Mouse (Mus musculus) left cerebral cortex, postnatal 14 days (tissue): ENCODE results near the gene Ly6g6d. TPM values are rescaled to one million over a fixed set of nuclear protein-coding genes. Genes with fewer than 3 reads are reported as not detected.
"Not testable (repeated sequence)": the region's sequence is repeated elsewhere in the genome, so short reads cannot be mapped to it uniquely, and the experiment has no call there.

Source experiments
- DNase-seq, 2 experiments: peaks; one replicate each; pipeline ENCODE4 v3.0.0; 2021 to 2022; ENCODE audit warnings: low spot score in 2 of 2, mixed read lengths in 1 of 2
- intact Hi-C: fragments of 180-260 bp; cut with DNase I; formaldehyde crosslinking; loops from one replicate; pipeline ENCODE4 v1.15.1; 2025
- total RNA-seq, 2 experiments: library from RNA; stranded (reverse); gene quantifications; 2 replicates each; pipeline ENCODE4 v1.2.3; 2021

The Ly6g6d gene
- total RNA-seq, 2 experiments from 2014 or later, result 1.2 TPM; not detected in 1

DNA sequence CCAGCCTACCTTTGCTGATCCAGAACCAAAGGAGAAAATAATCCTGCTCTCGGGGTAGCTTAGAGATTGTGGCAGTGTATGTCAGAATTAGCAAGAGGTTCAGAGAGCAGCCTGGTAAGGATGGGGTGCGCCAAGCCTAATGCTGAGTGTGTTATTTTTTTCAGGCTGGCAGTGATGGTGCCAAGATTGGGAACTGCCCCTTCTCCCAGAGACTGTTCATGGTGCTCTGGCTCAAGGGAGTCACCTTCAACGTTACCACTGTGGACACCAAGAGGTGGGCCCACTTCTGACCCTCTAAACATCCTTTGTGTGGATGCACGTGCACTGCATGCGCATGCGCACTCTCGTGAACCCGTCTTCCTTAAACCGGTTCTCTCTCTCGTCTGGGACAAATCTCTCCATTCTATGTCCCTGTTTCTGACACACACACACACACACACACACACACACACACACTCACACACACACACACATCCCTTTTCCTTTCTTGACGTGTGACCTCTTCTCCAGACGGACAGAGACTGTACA is 25.5 kb downstream of the Ly6g6d start:
- intact Hi-C loops, result no loop called here
- DNase-seq, result no peak

DNA sequence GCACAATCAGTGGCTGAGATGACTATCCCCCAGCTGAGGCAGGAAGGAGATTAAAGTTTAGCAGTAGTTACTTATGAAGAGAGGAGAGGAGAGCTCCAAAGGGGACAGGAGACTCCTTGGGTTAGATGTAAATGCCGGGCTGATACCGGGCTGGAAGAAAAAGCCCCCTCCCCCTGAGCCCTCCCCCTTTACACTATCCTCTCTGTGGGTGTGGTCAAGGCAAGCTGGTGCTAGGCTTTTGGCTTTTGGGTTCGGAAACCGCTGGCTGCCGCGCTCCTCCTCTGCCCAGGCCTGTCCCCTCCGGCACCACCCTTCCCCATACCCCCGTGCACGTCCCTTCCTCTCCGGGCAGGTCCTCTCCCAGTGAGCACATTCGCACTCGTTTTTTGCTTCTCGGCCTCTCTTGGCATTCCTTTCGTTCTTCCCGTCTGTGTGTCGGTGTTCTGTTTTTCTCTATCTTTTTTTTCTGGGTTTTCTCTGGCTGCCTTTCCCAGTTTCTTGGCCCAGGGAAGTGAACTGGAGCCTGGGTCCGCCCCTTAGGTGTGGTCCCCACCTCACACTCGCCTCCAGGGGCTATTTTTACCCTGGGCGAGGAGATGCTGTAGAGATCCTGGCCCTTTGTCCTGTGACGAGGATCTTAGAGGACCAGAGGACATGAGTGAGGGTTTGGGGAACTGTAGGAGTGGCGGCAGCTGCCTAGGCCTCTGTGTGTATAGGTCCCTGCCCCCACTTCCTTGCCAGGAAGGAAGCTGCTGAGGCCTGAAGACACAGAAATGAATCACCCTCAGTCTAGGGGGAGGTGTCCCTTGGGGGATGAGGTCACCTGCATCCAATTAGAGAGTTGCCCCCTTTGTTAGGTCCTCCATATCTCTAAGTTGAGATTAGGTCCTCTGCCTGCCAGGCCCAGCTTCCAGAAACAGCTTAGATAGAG is 26.4 kb downstream of the Ly6g6d start:
- peak in 1 of 2 experiments; percentile 51 for DNase-seq
- intact Hi-C loops, result no loop called here

DNA sequence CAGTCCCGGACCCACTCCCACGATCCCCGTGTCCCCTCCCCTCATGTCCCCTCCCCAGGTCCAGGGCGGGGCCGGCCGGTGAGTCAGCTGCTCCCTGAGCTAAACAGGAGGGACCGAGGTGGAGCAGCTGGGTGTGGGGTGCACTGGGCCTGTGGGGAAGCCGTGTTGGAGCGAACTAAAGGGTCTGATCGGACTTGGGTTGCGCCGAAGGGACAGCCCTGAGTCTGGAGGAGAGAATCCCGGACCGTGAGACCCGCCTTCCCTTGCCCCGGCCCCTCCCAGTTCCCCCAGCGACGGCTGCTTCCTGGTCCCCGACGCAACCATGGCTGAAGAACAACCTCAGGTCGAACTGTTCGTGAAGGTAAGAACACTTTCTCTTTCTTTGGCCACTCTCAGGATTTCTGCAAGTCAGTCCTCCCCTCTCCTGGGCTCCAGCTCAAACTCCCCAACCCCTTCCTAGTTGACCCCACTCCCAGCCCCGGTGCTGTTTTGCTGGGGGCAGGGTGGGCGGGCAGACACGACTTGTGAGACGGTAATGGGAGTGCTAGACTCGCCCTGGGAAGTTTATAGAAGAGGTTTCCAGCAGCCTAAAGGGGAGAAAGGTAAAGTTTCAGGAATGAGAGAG is 27.6 kb downstream of the Ly6g6d start:
- intact Hi-C loops, result no loop called here
- no peak for DNase-seq

DNA sequence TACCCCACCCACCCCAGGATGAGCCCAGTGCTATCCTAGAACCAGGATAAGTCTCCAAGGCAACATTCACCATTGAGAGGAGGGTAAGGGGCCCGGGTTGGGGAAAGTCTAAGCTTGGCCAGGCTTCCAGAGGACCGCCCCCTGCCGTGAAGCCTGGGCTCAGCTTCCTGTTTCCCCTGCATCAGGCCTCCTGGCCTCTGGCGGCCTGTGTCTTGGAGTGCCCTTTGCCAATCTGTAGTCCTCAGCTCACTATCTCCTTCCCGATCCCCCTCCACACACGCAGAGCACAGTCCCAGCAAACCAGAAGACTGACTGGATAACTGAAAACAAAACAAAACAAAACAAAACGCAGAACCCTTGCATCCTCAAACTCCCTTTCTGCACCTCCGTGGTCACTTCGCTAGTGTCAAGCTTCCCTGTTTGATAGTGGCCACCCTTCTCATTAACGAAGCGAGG is 28.3 kb downstream of the Ly6g6d start, which contains the start of gene Clic1:
Gene Clic1 (plus strand): TSS at position 406 of the 456 bp plus-strand sequence.
- DNase-seq, result no peak
- intact Hi-C loops, result no loop called here

DNA sequence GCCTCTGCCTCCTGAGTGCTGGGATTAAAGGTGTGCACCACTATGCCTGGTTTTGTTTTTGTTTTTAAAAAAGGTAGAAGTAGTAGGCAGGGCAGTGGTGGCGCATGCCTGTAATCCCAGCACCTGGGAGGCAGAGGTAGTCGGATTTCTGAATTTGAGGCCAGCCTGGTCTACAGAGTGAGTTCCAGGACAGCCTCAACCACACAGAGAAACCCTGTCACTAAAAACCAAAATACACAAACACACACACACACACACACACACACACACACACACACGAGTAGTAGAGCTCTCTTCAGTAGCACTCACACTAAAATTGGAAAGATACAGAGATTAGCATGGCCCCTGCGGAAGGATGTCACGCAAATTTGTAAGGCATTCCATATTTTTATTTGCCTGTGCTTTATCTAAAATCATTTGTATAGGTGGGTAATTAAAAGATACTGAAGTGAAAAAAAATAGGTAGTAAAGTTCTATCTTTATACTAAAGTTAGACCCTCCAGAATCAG is 28.9 kb downstream of the Ly6g6d start:
- no peak for DNase-seq
- intact Hi-C loops, result no loop called here

DNA sequence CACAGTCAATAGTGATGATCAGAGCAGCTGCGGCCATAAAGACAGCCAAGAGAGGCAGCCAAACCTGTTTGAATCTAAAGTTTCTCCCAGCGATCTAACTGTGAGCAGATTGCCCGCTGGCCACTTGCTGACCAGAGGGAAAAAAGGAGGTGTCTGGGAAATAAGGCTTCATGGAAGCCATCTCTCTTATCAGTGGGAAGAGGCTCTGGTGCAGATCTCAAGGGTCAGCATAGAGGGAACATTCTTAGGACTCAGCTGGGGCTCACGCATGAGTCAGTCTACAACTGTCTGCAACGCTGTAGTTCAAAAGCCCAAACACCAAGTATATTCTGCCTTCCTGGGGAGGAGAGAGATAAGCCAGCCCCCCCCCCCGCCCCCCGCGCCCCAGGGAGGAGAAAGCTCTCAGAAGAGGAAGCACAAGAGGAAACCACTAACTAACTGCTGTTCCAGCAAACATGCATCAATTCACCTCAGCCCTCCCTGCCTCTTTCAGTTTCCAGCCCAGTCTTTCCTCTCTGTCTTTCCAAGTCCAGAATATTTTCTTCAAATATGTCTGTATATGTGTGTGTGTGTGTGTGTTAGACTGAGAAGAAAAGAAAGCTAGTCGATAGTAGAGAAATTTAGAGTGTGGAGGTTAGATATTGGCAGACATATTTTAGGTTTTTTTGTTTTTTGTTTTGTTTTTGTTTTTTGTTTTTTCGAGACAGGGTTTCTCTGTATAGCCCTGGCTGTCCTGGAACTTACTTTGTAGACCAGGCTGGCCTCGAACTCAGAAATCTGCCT is 29.5 kb downstream of the Ly6g6d start:
- intact Hi-C loops, result no loop called here
- DNase-seq, result no peak

DNA sequence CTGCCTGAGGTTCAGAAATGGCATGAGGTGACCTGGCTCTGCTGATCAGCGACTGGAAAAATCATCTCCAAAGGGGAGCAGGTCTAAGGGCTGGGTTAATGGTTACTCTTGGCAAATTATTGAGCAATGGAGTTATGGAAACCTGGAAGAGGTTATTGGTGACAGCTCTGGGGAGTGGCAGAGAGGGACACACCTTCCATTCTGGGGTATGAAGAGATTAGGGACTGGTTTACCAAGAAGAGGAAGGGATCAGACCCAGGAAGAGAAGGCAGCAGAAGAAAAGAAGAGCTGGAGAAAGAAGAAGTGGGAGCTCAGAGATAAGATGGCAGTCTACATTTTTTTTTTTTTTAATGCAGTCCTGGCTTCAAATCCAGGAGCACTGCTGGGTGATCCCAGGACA is 30.2 kb downstream of the Ly6g6d start:
- intact Hi-C loops, result no loop called here
- DNase-seq, result no peak

DNA sequence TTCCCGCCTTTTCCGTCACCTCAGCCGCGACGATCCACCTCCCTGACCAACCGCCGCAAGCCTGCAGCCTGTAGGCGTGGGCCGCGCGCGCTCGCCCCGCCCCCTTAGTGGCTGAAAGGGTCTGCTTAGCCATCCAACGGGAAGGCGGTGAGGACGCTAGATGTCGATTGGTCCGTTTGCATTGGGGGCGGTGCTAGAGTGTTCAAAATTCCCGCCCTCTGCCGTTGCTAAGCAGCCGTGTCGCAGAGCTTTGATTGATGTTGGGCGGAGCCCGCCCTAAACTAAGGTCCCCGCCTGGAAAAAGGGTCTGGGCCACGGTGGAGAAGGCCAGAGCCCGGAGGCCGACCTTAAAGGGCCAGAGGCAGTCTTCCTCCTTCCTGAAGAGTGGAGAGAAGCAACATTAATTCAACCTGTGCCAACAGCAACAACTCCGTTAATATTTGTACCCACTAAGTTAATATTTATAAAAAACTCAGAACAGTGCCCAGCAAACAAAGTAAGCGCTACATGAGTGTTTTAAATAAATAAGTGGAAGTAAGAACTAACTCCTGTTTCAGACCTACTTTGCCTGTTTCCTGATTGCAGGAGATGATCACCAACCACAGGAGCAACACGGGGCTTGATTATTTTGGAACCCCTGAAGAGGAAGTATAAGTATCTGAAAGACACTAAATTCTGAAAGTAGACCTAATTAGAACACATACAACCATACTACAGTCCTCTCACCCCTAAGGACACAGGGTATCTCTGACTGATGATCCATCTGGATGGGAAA is 31.0 kb downstream of the Ly6g6d start, which contains the start of gene Msh5:
Gene Msh5 (minus strand): TSS at position 65 of the 775 bp plus-strand sequence.
- intact Hi-C loops, result no loop called here
- peak; percentile 94 to 97 for DNase-seq

DNA sequence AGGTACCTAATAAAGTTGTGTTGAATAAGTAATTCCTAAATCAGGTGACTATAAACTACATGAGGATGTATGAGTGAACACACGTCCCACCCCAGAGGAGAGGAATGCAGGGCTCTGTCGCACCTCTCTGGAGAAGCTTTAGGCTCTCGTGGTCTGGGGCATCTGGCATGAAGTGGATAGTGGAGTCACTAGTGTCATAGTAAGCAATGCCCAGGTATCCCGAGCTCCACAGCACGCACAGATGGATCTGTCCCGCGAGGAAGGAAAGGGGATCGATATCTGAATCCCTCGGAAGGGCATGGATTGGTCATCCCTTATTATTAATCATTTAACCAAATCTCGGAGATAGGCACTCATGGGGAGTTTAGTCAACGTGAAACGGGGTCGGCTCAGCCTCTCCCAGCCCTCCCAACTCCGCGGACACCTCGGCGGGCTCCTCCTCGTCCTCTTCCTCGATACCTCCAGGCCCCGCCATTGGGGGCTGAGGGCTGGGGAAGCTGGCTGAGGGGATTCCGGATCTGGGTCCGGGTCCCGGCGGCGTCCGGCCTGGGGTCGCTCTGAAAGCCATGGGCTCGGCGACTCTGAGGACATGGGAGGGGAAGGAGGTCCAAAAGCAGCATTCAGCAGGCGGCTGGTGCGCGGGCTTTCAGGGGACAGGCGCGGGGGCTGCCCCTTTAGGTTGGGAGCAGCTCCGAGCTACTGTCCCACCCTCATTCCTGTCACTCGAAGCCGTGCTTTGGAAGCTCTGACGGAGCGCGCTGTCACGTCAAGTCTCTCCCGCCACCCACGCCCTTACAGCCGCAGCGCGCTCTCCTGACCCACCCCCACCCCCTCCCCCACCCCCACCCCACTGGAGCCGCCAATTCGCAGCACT is 31.8 kb downstream of the Ly6g6d start:
- intact Hi-C loops, result no loop called here
- DNase-seq, result no peak

DNA sequence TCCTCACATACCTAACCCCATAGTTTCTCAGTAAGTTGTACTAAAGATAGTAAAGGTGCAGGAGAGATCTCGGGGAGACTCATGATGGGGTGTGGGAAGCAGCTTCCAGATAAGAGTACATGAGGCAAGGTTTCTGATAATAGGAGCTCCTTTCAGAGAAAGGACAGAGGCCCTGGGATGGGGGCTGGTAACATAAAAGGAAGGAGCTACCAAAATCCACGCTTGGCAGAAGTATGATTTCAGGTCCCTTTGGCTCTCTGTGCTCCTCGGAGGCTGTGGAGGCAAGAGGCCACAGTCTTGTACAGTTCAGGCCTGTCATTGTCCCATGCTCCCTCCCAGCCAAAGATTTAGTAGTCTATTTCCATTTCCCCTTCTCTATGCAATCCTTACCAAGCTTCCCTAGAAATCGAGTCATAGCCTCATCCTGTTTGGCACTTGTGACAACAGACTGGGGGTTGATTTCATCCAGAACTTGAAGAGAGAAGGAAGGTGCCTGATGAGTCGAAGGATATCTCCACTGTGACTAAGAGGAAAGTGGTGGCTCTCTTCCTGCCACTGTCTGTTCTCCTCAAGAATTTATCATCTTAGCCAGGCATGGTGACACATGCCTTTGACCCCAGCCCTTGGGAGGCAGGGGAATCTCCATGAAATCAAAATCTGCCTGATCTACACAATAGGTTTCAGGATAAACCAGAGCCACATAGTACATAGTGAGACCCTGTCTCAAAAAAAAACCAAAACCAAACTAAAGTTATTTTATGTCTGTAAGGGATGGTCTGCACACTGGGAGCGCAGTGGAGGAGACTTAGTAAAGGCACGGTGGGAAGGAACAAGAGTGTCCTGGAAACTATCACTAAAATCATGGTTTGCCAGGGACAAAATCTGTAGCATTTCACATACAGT is 32.7 kb downstream of the Ly6g6d start:
- intact Hi-C loops, result no loop called here
- DNase-seq, result no peak

DNA sequence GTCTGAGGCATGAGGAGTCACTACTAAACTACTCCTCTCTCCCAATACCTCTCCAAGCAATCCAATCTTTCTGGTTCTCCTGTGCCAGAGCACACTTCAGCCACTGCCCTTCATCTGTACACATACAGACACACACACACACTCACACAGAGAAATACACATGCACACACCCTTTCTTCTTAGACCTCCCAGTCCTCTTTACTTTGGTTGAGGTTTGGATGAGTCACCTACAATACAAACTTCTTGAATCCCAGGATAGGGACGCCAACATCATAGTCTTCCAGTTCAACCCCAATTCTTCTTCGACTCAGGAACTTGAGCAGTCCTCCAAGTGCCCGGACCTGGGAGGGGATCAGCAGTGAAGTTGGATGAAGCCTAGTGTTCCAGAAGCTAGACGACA is 34.1 kb downstream of the Ly6g6d start:
- intact Hi-C loops, result no loop called here
- DNase-seq, result no peak

DNA sequence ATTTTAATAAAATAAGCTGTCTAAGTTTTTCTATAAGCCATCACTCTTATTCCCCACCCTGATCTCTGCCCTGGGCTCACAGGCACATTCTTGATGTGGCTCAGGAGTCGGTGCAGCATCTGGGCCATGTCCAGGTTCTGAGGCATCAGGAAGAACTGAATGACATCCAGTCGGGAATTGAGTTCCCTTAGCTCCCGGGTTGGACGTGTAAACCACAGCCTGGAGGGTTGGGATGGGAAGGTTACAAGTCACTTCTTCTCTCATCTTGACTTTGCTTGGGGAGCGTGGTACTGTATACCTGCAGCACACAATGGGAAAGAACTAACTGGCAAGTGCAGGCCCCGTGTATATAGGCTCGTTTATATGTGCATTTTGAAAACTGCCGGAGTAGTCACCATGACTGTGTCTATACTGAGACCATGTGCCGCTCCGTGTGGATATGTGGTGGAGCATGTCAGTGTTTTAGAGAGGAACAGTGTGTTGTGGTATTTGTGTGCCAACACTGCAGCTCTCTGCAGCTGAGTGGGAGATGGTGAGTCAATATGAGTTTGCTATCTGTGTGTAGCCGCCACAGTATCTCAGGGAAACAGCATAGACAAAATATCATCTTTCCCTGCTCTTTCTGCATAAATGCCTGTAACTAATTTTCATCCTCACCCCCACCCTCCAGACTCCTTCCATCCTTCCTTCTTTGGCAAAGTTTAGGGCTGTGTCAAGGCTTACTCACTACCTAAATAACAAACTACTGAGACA is 38.6 kb downstream of the Ly6g6d start:
- intact Hi-C loops, result no loop called here
- DNase-seq, result peak in 1 of 2 experiments; percentile 60

DNA sequence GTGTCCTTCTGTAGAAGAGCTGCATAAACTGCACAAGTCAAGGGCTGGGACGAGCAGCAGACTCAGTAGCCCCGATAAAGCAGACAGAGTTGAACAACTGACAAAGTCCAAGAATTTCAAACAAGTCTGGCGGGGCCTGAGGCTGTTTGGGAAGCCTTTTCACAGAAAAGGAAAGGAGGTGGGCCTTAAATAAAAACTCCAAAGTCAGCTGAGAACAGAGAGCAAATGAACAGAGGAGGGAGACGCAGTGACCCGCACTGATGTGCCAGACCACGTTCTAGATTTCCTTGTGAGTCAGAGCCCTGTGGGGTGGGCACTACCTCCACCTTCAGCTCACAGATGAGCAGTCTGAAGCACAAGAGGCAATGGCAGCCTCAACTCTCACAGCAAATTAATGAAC is 43.0 kb downstream of the Ly6g6d start:
- no peak for DNase-seq
- intact Hi-C loops, result no loop called here

DNA sequence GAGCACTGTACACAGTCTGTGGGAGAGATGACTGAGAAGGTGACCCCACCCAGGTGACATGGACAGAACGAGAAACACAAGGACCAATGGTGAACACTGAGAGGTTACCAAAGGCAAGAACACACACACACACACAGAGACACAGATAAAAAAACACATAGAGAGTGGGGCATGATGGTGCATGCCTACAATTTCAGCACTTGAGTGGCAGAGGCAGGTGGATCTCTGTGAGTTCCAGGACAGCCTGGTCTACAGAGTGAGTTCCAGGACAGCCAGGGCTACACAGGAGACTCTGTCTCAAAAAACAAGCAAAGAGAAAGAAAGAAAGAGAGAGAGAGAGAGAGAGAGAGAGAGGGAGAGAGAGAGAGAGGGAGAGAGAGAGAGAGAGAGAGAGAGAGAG is 44.2 kb downstream of the Ly6g6d start:
- DNase-seq, intact Hi-C loops: not testable (repeated sequence)

DNA sequence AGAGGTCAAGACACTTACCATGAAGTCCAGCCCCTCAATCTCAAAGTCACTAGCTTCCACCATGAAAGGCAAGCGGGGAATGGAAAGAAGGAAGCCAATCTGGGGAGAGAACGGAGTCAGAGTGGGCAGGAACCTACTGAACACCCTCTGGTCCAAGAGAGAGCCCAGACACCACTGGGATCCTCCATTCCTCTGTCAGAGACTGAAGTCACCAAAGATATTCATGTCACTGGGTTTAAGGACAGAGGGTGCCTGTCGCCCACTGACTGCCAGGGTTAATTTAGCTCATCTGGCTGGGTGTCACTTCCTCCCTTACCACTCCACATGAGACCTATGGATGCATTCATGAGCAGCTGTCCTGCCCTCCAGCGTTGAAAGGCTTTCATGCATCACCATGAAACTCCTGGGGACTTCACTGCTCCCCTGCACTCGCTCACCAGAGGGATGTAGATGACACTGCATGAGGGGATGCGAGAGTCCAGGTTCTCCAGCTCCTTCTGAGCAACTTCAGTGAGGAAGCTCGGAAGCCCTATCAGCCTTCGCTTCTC is 45.5 kb downstream of the Ly6g6d start:
- no peak for DNase-seq
- intact Hi-C loops, result no loop called here

DNA sequence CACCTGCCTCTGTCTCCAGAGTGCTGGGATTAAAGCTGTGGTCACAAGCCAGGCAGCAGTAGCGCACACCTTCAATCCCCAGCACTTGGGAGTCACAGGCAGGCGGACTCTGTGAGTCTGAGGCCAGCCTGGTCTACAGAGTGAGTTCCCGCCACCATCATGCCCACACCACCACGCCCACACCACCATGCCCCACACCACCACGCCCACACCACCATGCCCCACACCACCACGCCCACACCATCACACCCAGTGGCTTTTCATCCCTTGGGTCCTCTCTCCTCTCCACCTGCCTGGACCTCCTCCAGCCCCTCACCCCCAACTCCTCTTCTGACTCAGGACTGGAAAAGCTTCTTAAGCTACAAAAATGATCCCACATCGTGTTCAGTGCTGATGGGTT is 46.0 kb downstream of the Ly6g6d start:
- DNase-seq, result no peak
- intact Hi-C loops, result no loop called here
